Mouse (Mus musculus) bone marrow macrophage, adult 2 months (primary cell): ENCODE results near the gene Ino80d.

ENCODE experiments used
- CTCF ChIP-seq: IDR thresholded peaks from 2 replicates; pipeline ENCODE4 v1.5.1; 2012; ENCODE audit warnings: low read depth, mild to moderate bottlenecking, low read length, moderate library complexity
- POLR2A ChIP-seq: IDR thresholded peaks from 2 replicates; pipeline ENCODE4 v1.6.1; 2012; ENCODE audit warnings: mild to moderate bottlenecking, low read depth, low read length, borderline replicate concordance

DNA sequence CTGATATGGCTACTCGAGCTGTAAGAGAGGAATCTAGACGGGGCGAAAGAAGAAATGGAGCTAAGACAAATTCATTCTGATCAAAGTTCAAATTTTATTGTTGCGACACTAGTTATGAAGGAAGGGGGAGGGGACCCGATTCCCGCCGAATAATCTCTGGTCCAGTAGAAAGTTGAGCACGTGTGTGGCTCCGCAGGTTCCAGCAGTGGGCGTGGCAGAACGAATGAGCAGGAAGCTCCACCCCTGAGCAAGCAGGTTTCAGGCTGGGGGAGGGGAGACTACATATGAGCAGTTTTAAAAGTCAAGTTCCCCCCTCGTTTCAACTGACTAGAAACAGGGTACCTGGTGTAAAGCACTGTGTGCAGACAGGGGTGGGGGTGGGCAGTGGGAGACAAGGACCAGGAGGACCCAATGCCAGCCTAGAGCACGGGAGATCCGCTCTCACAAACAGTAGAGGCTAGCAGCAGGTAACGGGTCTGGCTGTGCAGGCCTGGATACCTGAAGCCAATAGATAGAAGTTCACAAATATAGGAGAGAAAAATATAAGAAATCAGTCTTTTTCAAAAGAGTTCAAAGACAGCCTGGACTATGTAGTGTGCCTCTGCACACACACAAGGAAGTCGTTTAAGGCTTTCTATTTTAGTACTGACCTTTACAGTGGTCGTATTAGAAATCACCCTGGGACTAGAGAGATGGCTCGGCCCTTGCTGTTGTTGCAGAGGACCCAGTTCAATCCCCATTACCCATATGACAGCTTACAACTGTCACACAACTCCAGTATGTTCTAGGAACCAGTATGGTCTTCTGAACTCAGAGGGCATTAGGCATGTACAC, 15.6 kb upstream of the Ino80d start:
- TF ChIP-seq CTCF, result no peak
- no peak for TF ChIP-seq POLR2A
